9 mouse cellular contexts compared by ENCODE assay signal in genomic region chr1:73169077-73169869, GRCm38 (mm10).
A peak's percentile ranks its signal among the peaks of the same experiment; 100 is the strongest.
DNase-seq lines count a peak whose midpoint lies in the region; ATAC-seq and TF ChIP-seq lines count a peak whose summit lies in the region.
"Had no signal": no experiment of that assay in that cellular context is flagged by ENCODE, and none has a peak within 500 bp of the region (broad histone marks: within the 10 kb centered on the region; RNA-seq: fewer than 3 reads in every experiment).

No protein-coding gene starts in this region.

- no peak for ATAC-seq in kidney, embryonic 16.5 days (ENCODE audit: low FRiP score, low TSS enrichment)
- peak; percentile 74 for ATAC-seq in hindbrain, embryonic 16.5 days
- ATAC-seq in neural tube, embryonic 13.5 days (ENCODE audit: low read depth) = peak; percentile 50; the same call in 1 of the 2 replicates

- WGBS in kidney, embryonic 16.5 days = 46% methylated on average over 10 of the region's 10 CpGs
- WGBS in hindbrain, embryonic 16.5 days = 24% methylated on average over 10 of the region's 10 CpGs
- 31% methylated on average over 10 of the region's 10 CpGs for WGBS in neural tube, embryonic 13.5 days
- 56% methylated on average over 10 of the region's 10 CpGs for WGBS in lung, adult 2 months

- H3K27me3 ChIP-seq in kidney, embryonic 16.5 days (ENCODE audit: insufficient read depth, low read length) = no peaks in the 10 kb centered on the region
- no peaks in the 10 kb centered on the region for H3K27me3 ChIP-seq in hindbrain, embryonic 16.5 days (replicated peaks; ENCODE audit: control insufficient read depth, insufficient read depth, low read length)
- H3K27me3 ChIP-seq in neural tube, embryonic 13.5 days = no peaks in the 10 kb centered on the region

- no peaks in the 10 kb centered on the region for H3K36me3 ChIP-seq in kidney, embryonic 16.5 days (ENCODE audit: insufficient read depth, low read length)
- no peaks in the 10 kb centered on the region for H3K36me3 ChIP-seq in hindbrain, embryonic 16.5 days (ENCODE audit: control insufficient read depth, insufficient read depth, low read length)
- no peaks in the 10 kb centered on the region for H3K36me3 ChIP-seq in neural tube, embryonic 13.5 days

- H3K9me3 ChIP-seq in kidney, embryonic 16.5 days (ENCODE audit: low read length) = peaks cover 5% of the 10 kb centered on the region; the same call in 1 of the 2 replicates
- peaks cover 4% of the 10 kb centered on the region for H3K9me3 ChIP-seq in hindbrain, embryonic 16.5 days (ENCODE audit: control insufficient read depth, low read length)
- H3K9me3 ChIP-seq in neural tube, embryonic 13.5 days = 0 out of 2 replicates have a peak, but pooled peaks cover 5% of the 10 kb centered on the region

- no peak for TF ChIP-seq CTCF in lung, adult 2 months (IDR thresholded peaks at IDR 0.05; ENCODE audit: insufficient read depth, low read length)

- TF ChIP-seq POLR2A in lung, adult 2 months (IDR thresholded peaks at IDR 0.05; ENCODE audit: borderline replicate concordance, extremely low read depth, low read depth, low read length) = no peak

- H3K9ac ChIP-seq in kidney, embryonic 16.5 days (replicated peaks; ENCODE audit: low read length) = 0 out of 2 replicates have a peak overlapping the region, but pooled peaks have one; percentile 28
- no peak overlapping the region for H3K9ac ChIP-seq in hindbrain, embryonic 16.5 days (ENCODE audit: low read depth, low read length)
- no peak overlapping the region for H3K9ac ChIP-seq in neural tube, embryonic 13.5 days

- DNase-seq in kidney, adult 8-10 months = no peak
- peak; percentile 76 for DNase-seq in embryo, embryonic 10.5 days (ENCODE audit: low spot score)
- DNase-seq in lung, adult 2 months = no peak
- no peak for DNase-seq in cerebellum, postnatal 25 days
- DNase-seq in cerebellum, adult 11-12 months = no peak

- peak overlapping the region; percentile 68 for H3K27ac ChIP-seq in kidney, embryonic 16.5 days (ENCODE audit: low read length)
- H3K27ac ChIP-seq in hindbrain, embryonic 16.5 days (ENCODE audit: low read depth, low read length) = peak overlapping the region; percentile 32; the same call in 1 of the 2 replicates
- H3K27ac ChIP-seq in neural tube, embryonic 13.5 days (replicated peaks) = no peak overlapping the region; the same call in 1 of the 2 replicates
- H3K27ac ChIP-seq: macrophage had no signal

- peaks cover 25% of the 10 kb centered on the region for H3K4me1 ChIP-seq in kidney, embryonic 16.5 days (ENCODE audit: insufficient read depth, low read length)
- peaks cover 5% of the 10 kb centered on the region for H3K4me1 ChIP-seq in hindbrain, embryonic 16.5 days (ENCODE audit: control insufficient read depth, insufficient read depth, low read depth, low read length)
- H3K4me1 ChIP-seq in neural tube, embryonic 13.5 days (replicated peaks) = peaks cover 12% of the 10 kb centered on the region
- no peaks in the 10 kb centered on the region for H3K4me1 ChIP-seq in lung, adult 2 months (ENCODE audit: control insufficient read depth, insufficient read depth, low read length)

- no peak overlapping the region for H3K4me2 ChIP-seq in kidney, embryonic 16.5 days (replicated peaks; ENCODE audit: low read depth, low read length)
- no peak overlapping the region for H3K4me2 ChIP-seq in hindbrain, embryonic 16.5 days (ENCODE audit: low read length)
- H3K4me2 ChIP-seq in neural tube, embryonic 13.5 days = no peak overlapping the region

- H3K4me3 ChIP-seq in kidney, embryonic 16.5 days (ENCODE audit: low read length) = no peak overlapping the region
- no peak overlapping the region for H3K4me3 ChIP-seq in hindbrain, embryonic 16.5 days (ENCODE audit: low read length)
- H3K4me3 ChIP-seq in neural tube, embryonic 13.5 days = no peak overlapping the region
- no peak overlapping the region for H3K4me3 ChIP-seq in lung, adult 2 months (replicated peaks; ENCODE audit: extremely low read depth, low read depth, low read length)
